Mouse (Mus musculus): ENCODE measurements at regions not wholly inside any gene's neighbourhood (a gene's known extent, or its start where the extent isn't known, plus 50 kb on each side); places are given as distances from the start of the nearest gene placed in this dataset.
"Not testable (repeated sequence)": the region's sequence is repeated elsewhere in the genome, so short reads cannot be mapped to it uniquely, and the experiment has no call there.

GRCm38 (mm10) chr14:17556458-17556857 lies 103.6 kb upstream of the Thrb start:
- no peak for DNase-seq (ENCODE audit: low spot score in 2 of 2)

GRCm38 (mm10) chr14:17560001-17560400 lies 100.1 kb upstream of the Thrb start:
- DNase-seq (ENCODE audit: low spot score in 2 of 2): not testable (repeated sequence)

- DNase-seq (ENCODE audit: low spot score in 2 of 2): no peak
Measured at GRCm38 (mm10) chr14:17567927-17568326, 92.1 kb upstream of the Thrb start.

GRCm38 (mm10) chr14:17569087-17569636 lies 90.9 kb upstream of the Thrb start:
- DNase-seq (ENCODE audit: low spot score in 2 of 2): no peak

- DNase-seq (ENCODE audit: low spot score in 2 of 2): no peak
Measured at GRCm38 (mm10) chr14:17578776-17579175, 81.3 kb upstream of the Thrb start.

- no peak for DNase-seq (ENCODE audit: low spot score in 2 of 2)
Measured at GRCm38 (mm10) chr14:17589595-17589994, 70.5 kb upstream of the Thrb start.

GRCm38 (mm10) chr14:17599553-17599952 lies 60.5 kb upstream of the Thrb start:
- DNase-seq (ENCODE audit: low spot score in 2 of 2): no peak

- no peak for DNase-seq (ENCODE audit: low spot score in 2 of 2)
Measured at GRCm38 (mm10) chr14:17602357-17602756, 57.7 kb upstream of the Thrb start.

- DNase-seq (ENCODE audit: low spot score in 2 of 2): no peak
Measured at GRCm38 (mm10) chr14:17606018-17606417, 54.0 kb upstream of the Thrb start.

GRCm38 (mm10) chr14:17607186-17607585 lies 52.9 kb upstream of the Thrb start:
- no peak for DNase-seq (ENCODE audit: low spot score in 2 of 2)
